Mouse (Mus musculus): ENCODE measurements around the gene Derl3.

DNA sequence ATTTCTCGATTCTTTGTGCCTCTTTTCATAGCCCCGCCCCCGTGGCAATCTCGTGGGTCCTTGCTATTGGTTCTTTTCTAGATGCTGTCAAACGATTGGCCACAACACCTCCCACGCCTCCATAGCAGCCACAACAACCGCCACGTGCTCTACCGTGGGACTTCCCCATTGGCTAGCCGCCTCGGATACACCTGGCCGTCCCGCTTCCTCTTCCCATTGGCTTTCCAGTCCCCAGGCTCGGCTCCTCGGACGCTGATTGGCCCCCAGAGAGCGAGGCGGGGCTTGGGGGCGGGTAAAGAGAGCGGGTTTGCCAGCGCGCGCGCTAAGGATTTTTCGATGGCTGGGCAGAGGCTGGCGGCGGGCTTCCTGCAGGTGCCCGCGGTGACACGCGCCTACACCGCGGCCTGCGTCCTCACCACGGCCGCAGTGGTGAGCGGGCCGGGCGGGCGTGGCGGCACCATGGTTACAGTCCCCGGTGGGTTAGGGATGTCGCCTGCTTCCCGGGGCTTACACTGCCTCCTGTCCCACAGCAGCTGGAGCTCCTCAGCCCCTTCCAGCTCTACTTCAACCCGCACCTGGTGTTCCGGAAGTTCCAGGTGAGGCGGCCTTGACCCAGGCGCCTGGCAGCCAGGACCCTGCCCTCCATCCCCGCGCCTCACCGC is at the start of gene Derl3:
- TF ChIP-seq CTCF (conservative IDR thresholded peaks at IDR 0.05; ENCODE audit: low read length): no peak
- no peak for TF ChIP-seq POU5F1 (IDR thresholded peaks at IDR 0.05; ENCODE audit: borderline replicate concordance, low read length)

Data from E14TG2a.4 (cell line).